In the genomic region with DNA sequence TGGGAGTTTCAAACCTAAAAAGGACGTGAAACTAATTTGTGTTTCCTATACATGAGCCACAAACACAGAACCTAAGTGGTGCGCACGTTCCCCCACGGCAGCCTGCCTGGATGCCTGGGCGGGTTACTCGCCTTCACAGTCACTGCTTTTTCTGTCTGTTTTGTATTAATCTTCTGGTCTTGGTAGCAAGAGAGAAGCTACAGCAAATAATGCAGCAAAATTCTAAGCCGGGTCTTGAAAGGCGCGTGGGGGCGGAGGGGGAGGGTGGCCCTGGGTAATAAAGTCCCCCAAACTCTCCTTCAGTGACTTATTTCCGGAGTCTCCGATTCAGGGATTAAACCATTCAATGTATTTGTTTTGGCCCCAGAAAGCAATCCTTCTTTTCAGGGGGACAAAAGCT, we compare ENCODE assay signal across 12 mouse cellular contexts.
DNase-seq lines count a peak whose midpoint lies in the region; ATAC-seq and TF ChIP-seq lines count a peak whose summit lies in the region.
"Had no signal": no experiment of that assay in that cellular context is flagged by ENCODE, and none has a peak within 500 bp of the region (broad histone marks: within the 10 kb centered on the region; RNA-seq: fewer than 3 reads in every experiment).

No protein-coding gene starts in this region.

- intact Hi-C loops in heart, adult 2 months (cut with DNase I) = no loop called here

- H3K4me2 ChIP-seq in kidney, embryonic 14.5 days (replicated peaks; ENCODE audit: low read depth, low read length) = peak overlapping the region; percentile 13; the same call in 1 of the 2 replicates
- peak overlapping the region; percentile 45 for H3K4me2 ChIP-seq in embryonic facial prominence, embryonic 13.5 days
- H3K4me2 ChIP-seq in hindbrain, embryonic 12.5 days (replicated peaks) = peak overlapping the region; percentile 31
- peak overlapping the region; percentile 45 for H3K4me2 ChIP-seq in midbrain, embryonic 12.5 days (replicated peaks)

- TF ChIP-seq EP300 in heart, adult 2 months (IDR thresholded peaks at IDR 0.05; ENCODE audit: insufficient read depth, low read depth, low read length) = no peak

- H3K79me2 ChIP-seq in heart, adult 2 months (replicated peaks; ENCODE audit: control insufficient read depth, insufficient read depth, low read length) = no peaks in the 10 kb centered on the region

- H3K9me3 ChIP-seq in kidney, embryonic 14.5 days (ENCODE audit: control insufficient read depth, low read length) = no peaks in the 10 kb centered on the region
- H3K9me3 ChIP-seq in embryonic facial prominence, embryonic 13.5 days = no peaks in the 10 kb centered on the region
- H3K9me3 ChIP-seq in hindbrain, embryonic 12.5 days (replicated peaks) = no peaks in the 10 kb centered on the region
- no peaks in the 10 kb centered on the region for H3K9me3 ChIP-seq in midbrain, embryonic 12.5 days

- no peak overlapping the region for H3K4me3 ChIP-seq in kidney, embryonic 14.5 days (ENCODE audit: low read length)
- H3K4me3 ChIP-seq in kidney, adult 2 months (ENCODE audit: insufficient read depth, low read depth, low read length) = no peak overlapping the region
- no peak overlapping the region for H3K4me3 ChIP-seq in embryonic facial prominence, embryonic 13.5 days
- no peak overlapping the region for H3K4me3 ChIP-seq in hindbrain, embryonic 12.5 days
- peak overlapping the region; percentile 14; the same call in 1 of the 2 replicates for H3K4me3 ChIP-seq in midbrain, embryonic 12.5 days
- no peak overlapping the region for H3K4me3 ChIP-seq in heart, adult 2 months
- H3K4me3 ChIP-seq: layer of hippocampus, adult 2 months had no signal

- 0 out of 2 replicates have a peak, but pooled peaks cover 3% of the 10 kb centered on the region for H3K4me1 ChIP-seq in kidney, embryonic 14.5 days (ENCODE audit: control insufficient read depth, insufficient read depth, low read length)
- no peaks in the 10 kb centered on the region for H3K4me1 ChIP-seq in kidney, adult 2 months (ENCODE audit: control insufficient read depth, insufficient read depth, low read length)
- peaks cover 8% of the 10 kb centered on the region; the same call in 1 of the 2 replicates for H3K4me1 ChIP-seq in embryonic facial prominence, embryonic 13.5 days
- no peaks in the 10 kb centered on the region for H3K4me1 ChIP-seq in hindbrain, embryonic 12.5 days
- H3K4me1 ChIP-seq in midbrain, embryonic 12.5 days = peaks cover 5% of the 10 kb centered on the region; the same call in 1 of the 2 replicates
- H3K4me1 ChIP-seq in heart, adult 2 months (ENCODE audit: control insufficient read depth, insufficient read depth, low read length) = no peaks in the 10 kb centered on the region

- H3K27ac ChIP-seq in kidney, embryonic 14.5 days (ENCODE audit: low read depth, low read length) = peak overlapping the region; percentile 61; the same call in 1 of the 2 replicates
- no peak overlapping the region for H3K27ac ChIP-seq in kidney, adult 2 months (ENCODE audit: insufficient read depth, low read depth, low read length)
- peak overlapping the region; percentile 22 for H3K27ac ChIP-seq in embryonic facial prominence, embryonic 13.5 days
- no peak overlapping the region for H3K27ac ChIP-seq in hindbrain, embryonic 12.5 days
- no peak overlapping the region for H3K27ac ChIP-seq in midbrain, embryonic 12.5 days (replicated peaks)
- H3K27ac ChIP-seq in heart, adult 2 months = no peak overlapping the region
- H3K27ac ChIP-seq: layer of hippocampus, adult 2 months had no signal

- no peak for DNase-seq in kidney, adult 2 months
- no peak for DNase-seq in cerebellum, adult 18-20 months
- DNase-seq in urinary bladder, postnatal 25 days (ENCODE audit: low spot score) = no peak
- no peak for DNase-seq in heart, adult 2 months
- DNase-seq: cerebellum, adult 9-10 months; right cerebral cortex, postnatal 14 days had no signal

- H3K27me3 ChIP-seq in kidney, embryonic 14.5 days (ENCODE audit: control insufficient read depth, insufficient read depth, low read length) = no peaks in the 10 kb centered on the region
- no peaks in the 10 kb centered on the region for H3K27me3 ChIP-seq in kidney, adult 2 months (replicated peaks; ENCODE audit: control insufficient read depth, insufficient read depth, low read length)
- H3K27me3 ChIP-seq in embryonic facial prominence, embryonic 13.5 days = no peaks in the 10 kb centered on the region
- peaks cover 43% of the 10 kb centered on the region for H3K27me3 ChIP-seq in hindbrain, embryonic 12.5 days
- H3K27me3 ChIP-seq in midbrain, embryonic 12.5 days = peaks cover 67% of the 10 kb centered on the region
- no peaks in the 10 kb centered on the region for H3K27me3 ChIP-seq in heart, adult 2 months (ENCODE audit: control insufficient read depth, insufficient read depth, low read length)

- no peaks in the 10 kb centered on the region for H3K36me3 ChIP-seq in kidney, embryonic 14.5 days (ENCODE audit: control insufficient read depth, insufficient read depth, low read length)
- no peaks in the 10 kb centered on the region for H3K36me3 ChIP-seq in kidney, adult 2 months (ENCODE audit: control insufficient read depth, insufficient read depth, low read length)
- H3K36me3 ChIP-seq in embryonic facial prominence, embryonic 13.5 days = no peaks in the 10 kb centered on the region
- no peaks in the 10 kb centered on the region for H3K36me3 ChIP-seq in hindbrain, embryonic 12.5 days
- H3K36me3 ChIP-seq in midbrain, embryonic 12.5 days = no peaks in the 10 kb centered on the region
- no peaks in the 10 kb centered on the region for H3K36me3 ChIP-seq in heart, adult 2 months (ENCODE audit: control insufficient read depth, insufficient read depth, low read length)

- no peak for ATAC-seq in kidney, embryonic 14.5 days (ENCODE audit: low FRiP score, low TSS enrichment)
- no peak for ATAC-seq in embryonic facial prominence, embryonic 13.5 days (ENCODE audit: insufficient number of reproducible peaks, insufficient read depth, low FRiP score, low TSS enrichment, low read depth)
- no peak for ATAC-seq in hindbrain, embryonic 12.5 days (ENCODE audit: low FRiP score)
- ATAC-seq in midbrain, embryonic 12.5 days (ENCODE audit: low FRiP score, low read depth) = no peak
- ATAC-seq: Patski had no signal

- no peak for TF ChIP-seq POLR2A in kidney, adult 2 months (IDR thresholded peaks at IDR 0.05; ENCODE audit: low read depth, low read length)
- TF ChIP-seq POLR2A in heart, adult 2 months (IDR thresholded peaks at IDR 0.05; ENCODE audit: insufficient read depth, low read depth, low read length) = no peak

- H3K9ac ChIP-seq in kidney, embryonic 14.5 days (ENCODE audit: low read depth, low read length) = no peak overlapping the region
- H3K9ac ChIP-seq in embryonic facial prominence, embryonic 13.5 days = peak overlapping the region; percentile 22; the same call in 1 of the 2 replicates
- H3K9ac ChIP-seq in hindbrain, embryonic 12.5 days = no peak overlapping the region
- H3K9ac ChIP-seq in midbrain, embryonic 12.5 days (replicated peaks) = peak overlapping the region; percentile 28; the same call in 1 of the 2 replicates
- no peak overlapping the region for H3K9ac ChIP-seq in heart, adult 2 months (ENCODE audit: low read depth, low read length)

- 50% methylated on average over 12 of the region's 12 CpGs for WGBS in kidney, embryonic 14.5 days
- 57% methylated on average over 12 of the region's 12 CpGs for WGBS in kidney, adult 2 months
- 33% methylated on average over 12 of the region's 12 CpGs for WGBS in embryonic facial prominence, embryonic 13.5 days
- 60% methylated on average over 12 of the region's 12 CpGs for WGBS in hindbrain, embryonic 12.5 days
- WGBS in midbrain, embryonic 12.5 days = 22% methylated on average over 12 of the region's 12 CpGs
- WGBS in heart, adult 2 months = 82% methylated on average over 12 of the region's 12 CpGs

- no peak for TF ChIP-seq CTCF in kidney, adult 2 months (conservative IDR thresholded peaks at IDR 0.05; ENCODE audit: insufficient read depth, insufficient read length, low read depth, low read length)
- no peak for TF ChIP-seq CTCF in heart, adult 2 months (IDR thresholded peaks at IDR 0.05)

Comparison
In these comparisons a context has a peak if more than half of its experiments do, and no peak if none do; other contexts are left out.
1. H3K27ac ChIP-seq: peak in kidney, embryonic 14.5 days (single experiment) and embryonic facial prominence, embryonic 13.5 days (single experiment); none in kidney, adult 2 months (single experiment), hindbrain, embryonic 12.5 days (single experiment), midbrain, embryonic 12.5 days (single experiment) and heart, adult 2 months (single experiment).
2. H3K9ac ChIP-seq: peak in embryonic facial prominence, embryonic 13.5 days (single experiment) and midbrain, embryonic 12.5 days (single experiment); none in kidney, embryonic 14.5 days (single experiment), hindbrain, embryonic 12.5 days (single experiment) and heart, adult 2 months (single experiment).
3. Peak in every context shown above with its lines, with median percentiles within 50 percentile points of each other: H3K4me2 ChIP-seq.